Mouse (Mus musculus): ENCODE data around the gene Lrrn2. TPM values are rescaled to one million over a fixed set of nuclear protein-coding genes. Genes with fewer than 3 reads are reported as not detected.

Lrrn2 gene
- not detected in 2 replicates for polyA plus RNA-seq (2012)

DNA sequence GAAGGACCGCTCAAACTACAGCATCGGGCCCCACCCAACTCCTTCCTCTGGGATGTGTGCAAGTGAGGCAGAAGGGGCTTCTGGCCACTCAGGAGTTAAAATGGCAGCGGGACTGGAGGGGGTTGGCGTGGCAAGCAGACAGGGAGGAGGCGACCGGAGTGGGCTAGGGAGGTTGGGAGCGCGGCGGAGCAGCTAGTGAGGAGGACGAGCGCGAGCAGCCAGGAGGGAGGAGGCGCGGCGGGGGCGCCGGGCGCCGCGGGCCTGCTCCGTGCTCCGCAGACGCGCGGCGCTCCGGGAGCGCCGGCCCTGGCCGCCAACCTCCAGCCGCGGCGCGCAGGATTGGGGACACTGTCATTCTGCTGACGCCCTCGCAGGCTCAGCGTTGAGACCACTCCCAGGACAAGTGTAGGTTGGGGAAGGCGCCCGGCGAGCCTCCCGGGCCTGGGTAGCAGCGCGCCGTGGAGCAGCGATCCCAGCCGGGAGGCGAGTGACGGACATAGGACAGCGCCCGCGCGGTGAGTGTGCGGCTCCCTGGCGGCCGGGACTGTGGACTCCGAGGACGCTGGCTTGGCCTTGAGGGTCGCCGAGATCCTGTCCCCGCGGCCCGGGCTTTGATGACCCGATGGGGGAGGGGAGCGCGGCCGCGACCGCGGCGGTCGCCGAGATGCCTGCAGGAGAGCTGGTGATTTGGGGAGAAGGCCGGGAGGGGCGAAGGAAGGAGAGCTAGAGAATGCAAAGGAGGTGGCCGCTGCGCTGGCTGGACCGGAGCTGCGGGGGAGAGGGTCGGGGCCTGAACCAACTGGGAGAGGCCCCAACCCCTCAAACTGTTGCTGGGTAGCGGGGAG is at the start of gene Lrrn2:
Gene Lrrn2, plus strand, starts transcription at position 113 of the 845 bp plus-strand sequence.

Other genes starting within 250 kb of the Lrrn2 start
- 0.06 TPM in 1 of 2 replicates, not detected in the other for gene Nfasc, start 138.5 kb upstream of the Lrrn2 start, polyA plus RNA-seq (2012)
- 43.4 and 54.0 TPM in 2 replicates for gene Mdm4, start 150.3 kb downstream of the Lrrn2 start, polyA plus RNA-seq (2012)
- gene Pik3c2b, start 165.4 kb downstream of the Lrrn2 start, polyA plus RNA-seq (2012) = 1.9 and 3.5 TPM in 2 replicates